In the genomic region with DNA sequence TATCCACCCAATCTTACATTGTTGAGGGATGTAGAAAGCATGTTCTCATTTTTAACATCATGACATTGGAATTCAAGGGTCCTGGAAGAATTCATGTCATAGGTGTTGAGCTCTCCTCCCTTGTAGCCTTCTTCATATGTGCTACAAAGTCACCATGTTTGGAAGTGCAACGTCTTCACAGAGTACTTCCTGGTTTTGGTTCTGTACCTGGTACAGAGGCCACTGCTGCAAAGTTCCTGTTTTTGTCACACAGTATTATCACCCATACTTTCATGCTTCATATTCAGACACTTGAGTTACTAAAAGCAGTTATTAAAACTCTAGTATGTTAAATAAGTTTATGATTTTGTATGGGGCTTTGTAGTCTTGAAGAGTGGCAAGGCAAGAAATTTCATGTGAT, we compare ENCODE assay signal across 25 mouse cellular contexts.
DNase-seq lines count a peak whose midpoint lies in the region; ATAC-seq and TF ChIP-seq lines count a peak whose summit lies in the region.
"Had no signal": no experiment of that assay in that cellular context is flagged by ENCODE, and none has a peak within 500 bp of the region (broad histone marks: within the 10 kb centered on the region; RNA-seq: fewer than 3 reads in every experiment).

No protein-coding gene starts in this region.

- H3K36me3 ChIP-seq in G1E (replicated peaks) (no peaks in the 10 kb centered on the region), MEL (ENCODE audit: control insufficient read depth in 1 of 2, insufficient read depth in 2 of 2, low read length in 2 of 2) (no peaks in the 10 kb centered on the region)
- H3K36me3 ChIP-seq in midbrain, embryonic 13.5 days, result no peaks in the 10 kb centered on the region

- no peak for TF ChIP-seq EP300 in MEL (IDR thresholded peaks at IDR 0.05; ENCODE audit: low read depth in 1 of 2, low read length in 2 of 2)

- intact Hi-C loops in left cerebral cortex, adult 2 months (cut with DNase I), result no loop called here
- intact Hi-C loops in heart, postnatal 25 days (cut with DNase I), result no loop called here

- no peak for TF ChIP-seq RAD21 in MEL (IDR thresholded peaks at IDR 0.05; ENCODE audit: low read depth, low read length)

- no peak overlapping the region for H3K4me2 ChIP-seq in midbrain, embryonic 13.5 days (replicated peaks)

- H3K9me3 ChIP-seq in G1E (replicated peaks) (no peaks in the 10 kb centered on the region), MEL (replicated peaks; ENCODE audit: insufficient read depth, low read length) (no peaks in the 10 kb centered on the region)
- H3K9me3 ChIP-seq in midbrain, embryonic 13.5 days, result no peaks in the 10 kb centered on the region

- H3K27me3 ChIP-seq in G1E (ENCODE audit: insufficient read depth, low read length) (no peaks in the 10 kb centered on the region), MEL (ENCODE audit: control insufficient read depth in 1 of 2, insufficient read depth in 2 of 2, low read length in 2 of 2) (no peaks in the 10 kb centered on the region)
- no peaks in the 10 kb centered on the region for H3K27me3 ChIP-seq in midbrain, embryonic 13.5 days
- H3K27me3 ChIP-seq: CH12.LX had no signal

- H3K9ac ChIP-seq in MEL (ENCODE audit: control insufficient read depth, low read depth, low read length, poor library complexity, severe bottlenecking), result no peak overlapping the region
- H3K9ac ChIP-seq in midbrain, embryonic 13.5 days (replicated peaks), result no peak overlapping the region

- H3K4me3 ChIP-seq in G1E (ENCODE audit: low read depth, low read length) (no peak overlapping the region), MEL (ENCODE audit: control insufficient read depth in 1 of 2, insufficient read depth in 1 of 2, low read depth in 2 of 2, low read length in 2 of 2) (no peak overlapping the region)
- no peak overlapping the region for H3K4me3 ChIP-seq in left cerebral cortex, adult 2 months
- H3K4me3 ChIP-seq in midbrain, embryonic 13.5 days (replicated peaks), result no peak overlapping the region

- H3K4me1 ChIP-seq in G1E (ENCODE audit: insufficient read depth, low read depth, low read length) (peaks cover 3% of the 10 kb centered on the region), MEL (ENCODE audit: control insufficient read depth in 1 of 2, insufficient read depth in 2 of 2, low read length in 2 of 2) (peaks cover 0 to 3% of the 10 kb centered on the region in 2 experiments; a peak in 1 of 4 replicates)
- H3K4me1 ChIP-seq in midbrain, embryonic 13.5 days (replicated peaks), result no peaks in the 10 kb centered on the region

- WGBS in midbrain, embryonic 13.5 days, result 83% methylated on average over 1 of the region's 1 CpGs

- ATAC-seq in G1E (ENCODE audit: extremely low read depth, insufficient number of reproducible peaks, low FRiP score, poor library complexity, severe bottlenecking), result peak; percentile 68; the same call in 1 of the 2 replicates
- ATAC-seq in midbrain, embryonic 13.5 days, result no peak
- ATAC-seq: activated CD4-positive, CD25-positive, alpha-beta regulatory T cell, adult 4 months; CD4-positive, CD25-positive, alpha-beta regulatory T cell, adult 4 months; Patski had no signal

- H3K79me2 ChIP-seq in MEL (ENCODE audit: control insufficient read depth, insufficient read depth, low read length, poor library complexity), result no peaks in the 10 kb centered on the region

- TF ChIP-seq CTCF in G1E (IDR thresholded peaks at IDR 0.05; ENCODE audit: low read depth, low read length), result no peak
- TF ChIP-seq CTCF in MEL (IDR thresholded peaks at IDR 0.05 in 2 of 3, conservative IDR thresholded peaks at IDR 0.05 in 1 of 3; ENCODE audit: control insufficient read depth in 1 of 3, insufficient read depth in 1 of 3, low read depth in 2 of 3, low read length in 3 of 3, poor library complexity in 1 of 3, severe bottlenecking in 1 of 3), result no peak
- TF ChIP-seq CTCF in left cerebral cortex, adult 2 months (IDR thresholded peaks at IDR 0.05), result no peak

- DNase-seq in A20 (ENCODE audit: low read depth, low spot score), result peak; percentile 52
- DNase-seq in G1E (ENCODE audit: low spot score), result peak; percentile 2
- peak; percentile 68 for DNase-seq in MEL (ENCODE audit: low read depth, low spot score)
- DNase-seq in MEL-GATA-1-ER (ENCODE audit: extremely low read depth, low read depth), result peak; percentile 28
- no peak for DNase-seq in left cerebral cortex, adult 2 months (ENCODE audit: extremely low spot score in 1 of 2, low spot score in 2 of 2)
- no peak for DNase-seq in heart, postnatal 25 days (ENCODE audit: low spot score)
- no peak for DNase-seq in layer of hippocampus, postnatal 14 days (ENCODE audit: low spot score in 2 of 2)
- DNase-seq: adrenal gland, adult 2 months; adrenal gland, adult 8-10 months; adrenal gland, postnatal 10 days; adrenal gland, postnatal 14 days; adrenal gland, postnatal 25 days; adrenal gland, postnatal 36 days; B cell, adult 2 months; cerebellum, adult 11 months; cerebellum, adult 11-12 months; cerebellum, adult 18-20 months; cerebellum, adult 2 months; cerebellum, adult 8-10 months; cerebellum, adult 9-10 months had no signal

- TF ChIP-seq POLR2A in MEL (IDR thresholded peaks at IDR 0.05; ENCODE audit: control insufficient read depth in 1 of 2, insufficient read depth in 1 of 2, low read depth in 1 of 2, low read length in 2 of 2, poor library complexity in 1 of 2), result no peak

- no peak overlapping the region for H3K27ac ChIP-seq in MEL (ENCODE audit: control insufficient read depth, low read depth, low read length)
- no peak overlapping the region for H3K27ac ChIP-seq in left cerebral cortex, adult 2 months
- no peak overlapping the region for H3K27ac ChIP-seq in midbrain, embryonic 13.5 days

TF ChIP-seq in MEL, 35 proteins besides CTCF, POLR2A, EP300 and RAD21:
- TF ChIP-seq USF1 (IDR thresholded peaks at IDR 0.05; ENCODE audit: low read depth, low read length) (no peak), MEF2A (IDR thresholded peaks at IDR 0.05; ENCODE audit: extremely low read depth, insufficient replicate concordance, low read depth, low read length, poor library complexity, severe bottlenecking) (no peak), ELF1 (IDR thresholded peaks at IDR 0.05; ENCODE audit: low read depth, low read length) (peak; percentile 81), TBP (IDR thresholded peaks at IDR 0.05; ENCODE audit: low read depth, low read length) (no peak)

Comparison
In these comparisons a context has a peak if more than half of its experiments do, and no peak if none do; other contexts are left out.
1. DNase-seq: peak in A20 (single experiment), G1E (single experiment), MEL (single experiment) and MEL-GATA-1-ER (single experiment); none in left cerebral cortex, adult 2 months (0 of 2), heart, postnatal 25 days (single experiment) and layer of hippocampus, postnatal 14 days (0 of 2).